Mouse (Mus musculus) forebrain, embryonic 12.5 days (tissue): ENCODE results near the gene Rnase1. TPM values are rescaled to one million over a fixed set of nuclear protein-coding genes. Genes with fewer than 3 reads are reported as not detected.
A peak's percentile ranks its signal among the peaks of the same experiment; 100 is the strongest.
"Not testable (repeated sequence)": the region's sequence is repeated elsewhere in the genome, so short reads cannot be mapped to it uniquely, and the experiment has no call there.

ENCODE experiments used
- ATAC-seq: fragments of 200-750 bp; cut with Nextera tagmentation; 2 replicates; pipeline ENCODE4 v1.8.0; 2017; ENCODE audit warnings: moderate TSS enrichment; ENCODE audit not compliant: low FRiP score
- H3K27ac ChIP-seq: fragments of 300-500 bp; sonication (generic); 2 replicates; pipeline ENCODE4 v1.5.1; 2016; ENCODE audit warnings: mild to moderate bottlenecking
- H3K27me3 ChIP-seq: fragments of 300-500 bp; sonication (generic); 2 replicates; pipeline ENCODE4 v1.6.1; 2016; ENCODE audit warnings: mild to moderate bottlenecking
- H3K36me3 ChIP-seq: fragments of 300-500 bp; sonication (generic); replicated peaks from 2 replicates; pipeline ENCODE4 v1.6.1; 2016; ENCODE audit warnings: mild to moderate bottlenecking
- H3K4me1 ChIP-seq: fragments of 300-500 bp; sonication (generic); 2 replicates; pipeline ENCODE4 v1.6.1; 2016
- H3K4me2 ChIP-seq: fragments of 300-500 bp; sonication (generic); 2 replicates; pipeline ENCODE4 v1.6.1; 2016; ENCODE audit warnings: mild to moderate bottlenecking, moderate library complexity
- H3K4me3 ChIP-seq: fragments of 300-500 bp; sonication (generic); replicated peaks from 2 replicates; pipeline ENCODE4 v1.5.1; 2016; ENCODE audit warnings: mild to moderate bottlenecking
- H3K9ac ChIP-seq: fragments of 300-500 bp; sonication (generic); 2 replicates; pipeline ENCODE4 v1.6.1; 2016; ENCODE audit warnings: mild to moderate bottlenecking
- H3K9me3 ChIP-seq: fragments of 300-500 bp; sonication (generic); 2 replicates; pipeline ENCODE4 v1.6.1; 2016
- WGBS: fragments of 180-500 bp; shearing (Covaris S2); methylation state at CpG from one replicate; pipeline ENCODE4 v1.1.7; 2016; 5-methylcytosine and 5-hydroxymethylcytosine counted together
- polyA plus RNA-seq: library from polyadenylated mRNA; unstranded; fragments of >200 nt; fragmentation: Nextera tagmentation; extraction: Ambion mirVana; gene quantifications from 2 replicates; pipeline ENCODE4 v1.2.1, GENCODE M21; 2016

Rnase1 gene
- polyA plus RNA-seq, 1 experiment from 2014 or later = not detected

GRCm38 (mm10) chr14:51103217-51103616 lies 43.4 kb downstream of the Rnase1 start:
- no peak overlapping the region for H3K27ac ChIP-seq
- no peaks in the 10 kb centered on the region for H3K9me3 ChIP-seq
- H3K4me1 ChIP-seq = no peaks in the 10 kb centered on the region
- ATAC-seq = no peak
- 61% methylated on average over 3 of the region's 3 CpGs for WGBS
- no peak overlapping the region for H3K4me3 ChIP-seq
- no peaks in the 10 kb centered on the region for H3K36me3 ChIP-seq
- H3K27me3 ChIP-seq = no peaks in the 10 kb centered on the region
- H3K9ac ChIP-seq = no peak overlapping the region
- H3K4me2 ChIP-seq = no peak overlapping the region

- no peaks in the 10 kb centered on the region for H3K9me3 ChIP-seq
- H3K4me1 ChIP-seq = no peaks in the 10 kb centered on the region
- H3K4me2 ChIP-seq = no peak overlapping the region
- H3K36me3 ChIP-seq = no peaks in the 10 kb centered on the region
- no peak overlapping the region for H3K9ac ChIP-seq
- H3K4me3 ChIP-seq = no peak overlapping the region
- WGBS = 83% methylated on average over 9 of the region's 9 CpGs
- no peak for ATAC-seq
- H3K27ac ChIP-seq = no peak overlapping the region
- no peaks in the 10 kb centered on the region for H3K27me3 ChIP-seq
These were observed 45.3 kb downstream of the Rnase1 start for GRCm38 (mm10) chr14:51101284-51101683.

- H3K9ac ChIP-seq = no peak overlapping the region
- H3K4me3 ChIP-seq = no peak overlapping the region
- H3K27ac ChIP-seq = no peak overlapping the region
- 96% methylated on average over 11 of the region's 11 CpGs for WGBS
- H3K4me2 ChIP-seq = no peak overlapping the region
- H3K4me1 ChIP-seq = no peaks in the 10 kb centered on the region
- no peaks in the 10 kb centered on the region for H3K9me3 ChIP-seq
- no peak for ATAC-seq
- H3K27me3 ChIP-seq = no peaks in the 10 kb centered on the region
- H3K36me3 ChIP-seq = no peaks in the 10 kb centered on the region
These were observed 47.7 kb downstream of the Rnase1 start for GRCm38 (mm10) chr14:51098921-51099320.

GRCm38 (mm10) chr14:51098300-51098699 lies 48.3 kb downstream of the Rnase1 start:
- not testable (repeated sequence) for H3K4me1 ChIP-seq, H3K36me3 ChIP-seq, H3K4me3 ChIP-seq, H3K9me3 ChIP-seq, H3K27ac ChIP-seq, H3K4me2 ChIP-seq, H3K27me3 ChIP-seq, H3K9ac ChIP-seq
- WGBS = 49% methylated on average over 1 of the region's 1 CpGs
- peak; percentile 55; the same call in 1 of the 2 replicates for ATAC-seq

- no peaks in the 10 kb centered on the region for H3K36me3 ChIP-seq
- no peak overlapping the region for H3K4me2 ChIP-seq
- no peak overlapping the region for H3K4me3 ChIP-seq
- WGBS = 79% methylated on average over 9 of the region's 9 CpGs
- H3K4me1 ChIP-seq = peaks cover 5% of the 10 kb centered on the region
- ATAC-seq = no peak
- H3K27ac ChIP-seq = no peak overlapping the region
- no peaks in the 10 kb centered on the region for H3K9me3 ChIP-seq
- H3K27me3 ChIP-seq = no peaks in the 10 kb centered on the region
- no peak overlapping the region for H3K9ac ChIP-seq
These were observed 50.7 kb downstream of the Rnase1 start for GRCm38 (mm10) chr14:51095736-51096524.

Other genes with a start within 250 kb of the Rnase1 start
- gene Klhl33, start 249.3 kb downstream of the Rnase1 start, polyA plus RNA-seq = 0.08 and 0.10 TPM in 2 replicates
- 141 TPM in 2 replicates for gene Osgep, start 221.9 kb downstream of the Rnase1 start, polyA plus RNA-seq
- 346 and 350 TPM in 2 replicates for gene Apex1, start 221.8 kb downstream of the Rnase1 start, polyA plus RNA-seq
- 67.3 and 73.1 TPM in 2 replicates for gene Pip4p1, start 215.9 kb downstream of the Rnase1 start, polyA plus RNA-seq
- gene Pnp, start 215.7 kb downstream of the Rnase1 start, polyA plus RNA-seq = 43.8 and 44.3 TPM in 2 replicates
- gene Gm49342, start 202.3 kb downstream of the Rnase1 start, polyA plus RNA-seq = not detected in 2 replicates
- 0.42 and 0.60 TPM in 2 replicates for gene Pnp2, start 190.8 kb downstream of the Rnase1 start, polyA plus RNA-seq
- not detected in 2 replicates for gene Rnase10, start 139.0 kb downstream of the Rnase1 start, polyA plus RNA-seq
- gene Rnase9, start 104.9 kb downstream of the Rnase1 start, polyA plus RNA-seq = not detected in 2 replicates
- not detected in 2 replicates for gene Rnase11, start 96.6 kb downstream of the Rnase1 start, polyA plus RNA-seq
- not detected in 2 replicates for gene Rnase12, start 89.1 kb downstream of the Rnase1 start, polyA plus RNA-seq
- not detected in 2 replicates for gene Olfr750, start 72.3 kb downstream of the Rnase1 start, polyA plus RNA-seq
- gene Rnase4, start 55.7 kb downstream of the Rnase1 start, polyA plus RNA-seq = 8.3 and 9.1 TPM in 2 replicates
- 1.6 and 1.7 TPM in 2 replicates for gene Ang, start 55.6 kb downstream of the Rnase1 start, polyA plus RNA-seq
- gene Eddm3b, start 32.4 kb downstream of the Rnase1 start, polyA plus RNA-seq = not detected in 2 replicates
- 0.18 and 0.19 TPM in 2 replicates for gene Rnase6, start 22.9 kb downstream of the Rnase1 start, polyA plus RNA-seq
- gene Rnase2b, start 15.5 kb upstream of the Rnase1 start, polyA plus RNA-seq = not detected in 2 replicates
- not detected in 2 replicates for gene Ang2, start 52.4 kb upstream of the Rnase1 start, polyA plus RNA-seq
- not detected in 2 replicates for gene Ear14, start 56.6 kb upstream of the Rnase1 start, polyA plus RNA-seq
- gene Rnase2a, start 109.3 kb upstream of the Rnase1 start, polyA plus RNA-seq = not detected in 2 replicates
- gene Gm7247, start 215.0 kb upstream of the Rnase1 start, polyA plus RNA-seq = not detected in 2 replicates